Mouse (Mus musculus) hematopoietic stem cell, adult 5-6 weeks (primary cell): Measurements from ENCODE around the gene P4ha2. TPM values are rescaled to one million over a fixed set of nuclear protein-coding genes. Genes with fewer than 3 reads are reported as not detected.

ENCODE experiments used
- ATAC-seq, 2 experiments: fragments of 125-278 bp in 1 of 2; replicated peaks in 1 of 2; 2 replicates each; pipeline ENCODE4 v1.8.0; 2016 to 2017; ENCODE audit warnings: inconsistent platforms in 2 of 2, mild to moderate bottlenecking in 2 of 2, moderate number of reproducible peaks in 2 of 2, low read depth in 1 of 2, moderate TSS enrichment in 1 of 2; ENCODE audit not compliant: low FRiP score in 2 of 2, poor library complexity in 2 of 2, severe bottlenecking in 2 of 2, insufficient read depth in 1 of 2, low TSS enrichment in 1 of 2
- total RNA-seq: library from RNA; stranded (forward); fragments of 172-1452, 232-1000 nt; gene quantifications from 2 replicates; pipeline ENCODE4 v1.2.3, GENCODE M21; 2017

Gene P4ha2
- total RNA-seq, 1 experiment from 2014 or later: not detected

- ATAC-seq: no peak
These were observed 7.7 kb upstream of the P4ha2 start for GRCm38 (mm10) chr11:54092188-54092587.

- peak in 1 of 2 experiments; percentile 56; a peak in 1 of 4 replicates for ATAC-seq
These were observed 6.9 kb upstream of the P4ha2 start for GRCm38 (mm10) chr11:54093000-54093399.

DNA sequence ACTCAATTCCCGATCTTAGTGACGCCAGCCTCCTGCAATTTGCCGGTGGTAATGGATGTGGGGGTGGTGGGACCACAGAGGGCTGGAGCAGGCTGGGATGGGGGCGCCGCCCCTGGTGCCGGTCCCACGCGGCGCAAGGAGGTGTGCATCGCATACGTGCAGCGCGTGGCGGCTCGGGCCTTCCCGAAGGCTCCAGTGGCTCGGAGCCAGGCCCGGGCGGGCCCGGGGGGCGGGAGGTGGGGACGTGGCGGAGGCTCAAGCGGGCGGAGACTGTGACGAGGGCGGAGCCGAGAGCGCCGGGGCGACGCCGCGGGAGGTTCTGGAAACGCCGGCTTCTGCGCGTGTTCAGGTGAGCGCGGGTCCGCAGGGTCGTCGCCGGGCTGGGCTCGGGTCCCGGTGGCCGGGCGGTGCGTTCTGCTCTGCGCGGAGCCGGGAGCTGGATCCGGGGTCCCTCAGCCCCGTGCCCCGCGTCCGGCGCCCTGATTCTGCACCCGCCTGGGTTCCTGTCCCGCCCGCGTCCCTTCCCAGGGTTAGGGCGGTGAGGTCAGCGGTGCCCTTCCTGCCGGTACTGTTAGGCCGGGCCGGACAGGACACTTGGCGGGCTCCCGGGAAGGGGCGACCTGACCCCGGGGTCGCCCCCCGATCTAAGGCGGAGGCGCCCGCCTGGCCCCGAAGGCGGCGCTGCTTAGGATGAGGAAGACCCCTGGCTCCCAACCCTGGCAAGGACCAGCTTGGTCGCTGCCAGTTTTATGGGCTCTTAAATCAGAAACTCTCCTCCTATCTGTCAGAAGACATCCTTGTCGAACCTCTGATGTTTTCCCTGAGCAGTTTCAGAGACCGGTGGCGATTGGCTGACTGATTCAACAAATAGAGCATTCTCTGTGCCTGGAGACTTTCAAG is 1.0 kb downstream of the P4ha2 start:
- peak in 1 of 2 experiments; percentile 51; a peak in 1 of 4 replicates for ATAC-seq

GRCm38 (mm10) chr11:54101701-54102100 is 1.8 kb downstream of the P4ha2 start:
- ATAC-seq: no peak

GRCm38 (mm10) chr11:54102706-54103449 is 3.0 kb downstream of the P4ha2 start:
- ATAC-seq: no peak

DNA sequence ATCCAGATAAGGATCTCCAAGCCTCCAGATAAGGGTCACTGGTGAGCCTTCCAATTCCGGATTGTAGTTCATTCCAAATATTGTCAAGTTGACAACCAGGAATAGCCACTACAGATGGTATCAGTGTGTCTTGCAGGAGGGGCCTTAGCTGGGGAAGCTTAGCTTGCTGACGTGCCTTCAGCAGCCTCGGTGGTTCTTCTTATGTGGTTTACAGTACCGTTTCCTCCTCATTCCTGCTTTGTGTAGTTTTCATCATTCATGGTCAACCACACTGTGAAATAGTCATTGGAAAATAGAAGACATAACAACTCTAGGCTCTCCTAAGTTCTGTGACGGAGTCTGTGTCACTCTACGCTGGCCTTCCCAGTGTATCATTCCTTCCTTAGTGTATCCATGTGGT is 5.1 kb downstream of the P4ha2 start:
- ATAC-seq: no peak

DNA sequence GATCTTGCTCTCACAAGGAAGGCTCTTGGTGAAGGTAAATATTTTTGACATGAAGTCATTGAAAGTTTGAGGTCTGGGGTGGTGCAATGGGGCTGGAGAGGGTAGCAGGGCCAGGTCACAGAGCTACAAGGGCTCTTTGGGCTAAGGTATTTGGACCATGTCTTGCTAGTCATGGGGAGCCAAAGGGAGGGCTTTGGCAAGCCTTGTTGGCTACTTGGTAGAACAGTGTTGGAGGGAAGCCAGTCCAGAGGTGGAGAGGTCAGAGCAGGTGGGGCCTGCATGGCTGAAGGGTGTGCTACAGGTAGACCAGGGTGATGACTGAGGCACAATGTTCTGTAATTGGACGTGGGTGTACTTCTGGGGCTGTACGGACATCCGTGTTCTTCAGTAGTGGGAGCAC is 6.8 kb downstream of the P4ha2 start:
- no peak for ATAC-seq

- no peak for ATAC-seq
These were observed 7.3 kb downstream of the P4ha2 start for GRCm38 (mm10) chr11:54107239-54107638.

DNA sequence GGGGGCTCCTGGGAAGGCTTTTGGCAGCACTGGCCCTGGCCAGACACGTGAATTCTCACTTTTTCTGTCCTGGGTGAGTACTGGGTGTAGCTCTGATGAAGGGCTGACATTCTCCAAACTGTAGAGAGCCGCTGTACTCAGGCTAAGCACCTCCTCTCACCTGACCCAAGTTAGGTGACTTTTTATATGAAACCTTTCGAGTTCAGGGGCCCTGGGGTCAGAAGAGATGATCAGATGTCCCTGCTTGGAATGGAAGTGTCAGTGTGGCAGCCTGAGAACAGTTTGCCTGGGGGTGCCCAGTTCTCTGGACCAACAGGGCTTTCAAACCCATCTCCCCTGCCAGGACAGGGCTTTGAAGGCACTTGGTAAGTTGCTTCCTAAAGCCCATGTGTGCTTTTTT is 8.2 kb downstream of the P4ha2 start:
- ATAC-seq: no peak

DNA sequence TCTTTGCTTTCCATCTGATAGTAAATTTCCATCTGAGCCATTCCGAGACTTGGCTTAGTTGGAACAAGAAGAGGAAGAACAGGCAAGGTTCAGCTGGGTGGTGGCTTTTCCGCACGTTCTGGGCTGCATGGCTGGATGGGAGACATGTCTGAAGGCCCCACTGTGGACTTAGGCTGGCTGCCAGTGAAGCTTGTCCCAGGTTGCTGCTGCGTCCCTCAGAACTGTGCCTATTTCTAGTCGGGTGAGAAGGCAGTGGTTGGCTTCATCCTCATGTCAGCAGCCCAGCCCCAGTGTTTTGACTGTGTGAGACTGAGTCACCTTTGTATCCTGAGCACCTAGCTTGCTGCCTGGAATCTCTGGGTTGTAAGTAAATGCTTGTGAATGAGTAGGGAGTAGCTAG is 9.0 kb downstream of the P4ha2 start:
- ATAC-seq: no peak

GRCm38 (mm10) chr11:54111291-54111690 is 11.4 kb downstream of the P4ha2 start:
- ATAC-seq: no peak

DNA sequence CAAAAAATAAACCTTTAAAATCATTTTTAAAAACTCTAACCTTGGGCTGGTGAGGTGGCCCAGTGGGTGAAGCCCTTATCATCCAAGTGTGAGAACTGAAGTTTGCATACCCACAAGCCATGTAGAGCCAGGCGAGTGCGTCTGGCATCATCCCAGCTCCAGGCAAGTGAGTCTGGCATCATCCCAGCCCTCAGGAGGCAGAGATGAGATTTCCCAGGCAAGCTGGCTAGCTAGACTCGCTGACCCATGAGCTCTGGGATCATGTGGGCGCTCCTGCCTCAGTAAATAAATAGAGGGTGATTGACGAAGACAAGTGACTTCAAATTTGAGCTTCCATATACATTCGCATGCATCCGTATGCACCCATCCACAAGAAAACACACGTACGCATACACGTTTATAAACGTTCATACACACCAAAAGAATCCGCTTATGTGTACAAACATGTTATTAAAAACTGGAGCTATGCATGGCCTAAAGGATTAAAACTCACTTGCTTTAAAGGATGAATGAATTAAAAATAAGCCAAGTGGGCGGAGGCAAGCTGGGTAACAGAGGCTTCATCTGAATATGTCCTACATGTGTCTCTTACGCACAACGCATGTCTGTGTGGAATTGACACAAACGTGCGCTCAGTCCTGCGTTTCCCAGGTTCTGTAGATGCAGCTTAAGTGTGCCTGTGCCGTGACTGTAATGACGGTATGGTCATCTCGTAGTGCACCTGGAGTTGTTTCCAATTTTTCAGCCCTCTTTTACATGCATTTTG is 12.3 kb downstream of the P4ha2 start:
- ATAC-seq: no peak

- peak; percentile 87 to 92 for ATAC-seq
These were observed 13.0 kb downstream of the P4ha2 start for GRCm38 (mm10) chr11:54112920-54113319.

DNA sequence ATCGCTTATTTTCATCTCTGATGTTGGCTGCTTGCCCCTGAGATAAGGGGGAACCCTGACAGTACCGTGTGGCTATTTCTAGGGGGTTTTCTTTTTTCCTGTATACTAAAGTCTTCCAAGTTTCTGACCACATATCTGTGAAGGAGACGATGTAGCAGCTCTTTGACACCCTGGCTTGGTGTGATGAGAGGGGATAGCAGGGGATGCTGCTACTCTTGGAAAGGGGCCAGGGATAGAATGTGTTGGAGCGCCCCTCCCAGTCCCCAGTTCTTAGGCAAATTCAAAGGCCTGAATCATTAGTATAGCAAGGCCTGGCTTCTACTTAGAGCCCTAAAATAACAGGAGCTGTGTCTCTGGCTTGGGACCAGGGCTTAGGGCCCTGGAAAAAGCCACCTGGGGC is 13.5 kb downstream of the P4ha2 start:
- ATAC-seq: no peak

DNA sequence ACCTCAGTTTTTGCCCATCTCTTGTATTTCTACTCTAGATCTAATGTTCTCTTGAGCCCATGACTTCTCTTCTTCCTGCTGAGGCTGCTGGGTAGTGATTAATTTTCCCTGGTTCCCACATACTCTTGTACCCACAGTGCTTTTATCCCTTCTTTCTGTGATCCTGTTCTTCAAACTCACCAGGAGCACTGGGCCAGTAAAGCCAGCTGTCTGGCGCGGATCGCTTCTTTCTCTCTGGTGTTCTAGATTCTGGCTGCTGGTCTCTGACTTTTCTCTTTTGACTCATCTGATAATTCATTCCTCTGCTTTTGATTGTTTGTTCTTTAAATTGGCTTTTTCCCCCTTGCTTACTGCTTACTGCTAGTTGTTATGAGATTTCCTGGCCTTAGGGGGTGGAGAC is 14.9 kb downstream of the P4ha2 start:
- no peak for ATAC-seq

DNA sequence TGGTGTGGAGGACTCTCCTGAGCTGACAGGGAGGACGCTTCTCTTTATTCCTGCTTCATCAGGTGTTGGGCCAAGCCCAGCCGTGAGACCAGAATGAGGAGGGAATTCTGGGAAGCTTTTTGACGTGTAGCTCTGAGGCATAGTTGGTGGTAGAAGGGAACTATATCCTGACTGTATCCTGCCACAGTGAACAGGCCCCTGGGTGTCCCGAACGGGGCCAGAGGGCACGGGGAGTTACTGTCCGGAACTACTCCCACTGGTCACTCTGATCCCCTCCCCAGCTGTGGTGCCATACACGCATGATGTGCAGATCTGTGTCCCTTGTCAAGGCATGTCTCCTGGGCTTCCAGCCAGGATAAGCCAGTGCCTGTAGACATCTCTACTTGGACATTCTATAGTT is 15.4 kb downstream of the P4ha2 start:
- ATAC-seq: no peak

DNA sequence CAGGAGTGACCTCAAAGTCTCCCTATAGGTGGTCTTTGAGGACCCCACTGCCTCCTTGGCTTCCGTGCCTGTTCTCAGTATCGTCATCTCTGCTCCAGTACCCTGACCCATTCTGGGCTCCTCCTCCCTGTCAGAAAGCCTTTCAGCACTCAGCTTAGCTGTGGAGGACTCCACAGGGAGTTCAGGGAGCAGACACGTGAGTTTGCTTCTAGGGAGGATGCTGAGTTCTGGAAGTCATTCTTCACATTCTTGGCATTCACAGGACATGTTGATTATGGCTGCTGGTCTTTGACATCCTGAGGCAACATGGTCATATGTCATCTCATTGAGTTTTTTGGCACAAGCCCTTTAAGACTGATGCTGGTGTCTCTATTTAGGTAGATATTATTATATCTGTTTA is 16.0 kb downstream of the P4ha2 start:
- ATAC-seq: no peak

- ATAC-seq: no peak
These were observed 16.5 kb downstream of the P4ha2 start for GRCm38 (mm10) chr11:54116406-54116805.
